Mouse (Mus musculus): ENCODE results near the gene Nmnat2. TPM values are rescaled to one million over a fixed set of nuclear protein-coding genes. Genes with fewer than 3 reads are reported as not detected.

Gene Nmnat2
- polyA plus RNA-seq, 1 experiment, result 0.34 TPM

DNA sequence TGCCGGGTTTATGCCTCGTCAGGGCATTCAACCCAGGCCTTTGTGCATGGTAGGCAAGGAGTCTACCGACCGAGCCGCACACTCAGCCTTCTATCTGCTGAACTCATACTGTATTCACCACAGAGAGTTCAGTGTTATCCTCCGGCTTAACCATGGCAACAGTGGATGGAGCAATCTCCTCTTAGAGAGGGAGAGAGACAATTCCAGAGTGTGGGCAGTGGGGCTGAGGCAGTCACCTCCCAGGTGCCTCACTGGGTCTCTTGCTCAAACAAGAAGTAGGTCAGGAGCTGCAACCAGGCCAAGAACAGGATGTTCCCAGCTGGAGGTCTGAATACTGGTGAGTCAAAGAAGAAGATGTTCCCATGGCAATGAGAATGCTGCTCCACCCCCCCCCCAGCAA is 56.8 kb downstream of the Nmnat2 start:
- no peak for TF ChIP-seq FLI1 (IDR thresholded peaks at IDR 0.05; ENCODE audit: low read length)
- no peak for TF ChIP-seq GATA1 (IDR thresholded peaks at IDR 0.05; ENCODE audit: borderline replicate concordance, low read length)
- Histone ChIP-seq H3K4me3 (replicated peaks) (no peak overlapping the region), H3K9me3 (0 out of 2 replicates have a peak, but pooled peaks cover 3% of the 10 kb centered on the region), H3K4me1 (0 out of 2 replicates have a peak, but pooled peaks cover 3% of the 10 kb centered on the region), H3K36me3 (replicated peaks; ENCODE audit: low read length) (no peaks in the 10 kb centered on the region), H3K27me3 (replicated peaks) (peaks cover 13% of the 10 kb centered on the region)

DNA sequence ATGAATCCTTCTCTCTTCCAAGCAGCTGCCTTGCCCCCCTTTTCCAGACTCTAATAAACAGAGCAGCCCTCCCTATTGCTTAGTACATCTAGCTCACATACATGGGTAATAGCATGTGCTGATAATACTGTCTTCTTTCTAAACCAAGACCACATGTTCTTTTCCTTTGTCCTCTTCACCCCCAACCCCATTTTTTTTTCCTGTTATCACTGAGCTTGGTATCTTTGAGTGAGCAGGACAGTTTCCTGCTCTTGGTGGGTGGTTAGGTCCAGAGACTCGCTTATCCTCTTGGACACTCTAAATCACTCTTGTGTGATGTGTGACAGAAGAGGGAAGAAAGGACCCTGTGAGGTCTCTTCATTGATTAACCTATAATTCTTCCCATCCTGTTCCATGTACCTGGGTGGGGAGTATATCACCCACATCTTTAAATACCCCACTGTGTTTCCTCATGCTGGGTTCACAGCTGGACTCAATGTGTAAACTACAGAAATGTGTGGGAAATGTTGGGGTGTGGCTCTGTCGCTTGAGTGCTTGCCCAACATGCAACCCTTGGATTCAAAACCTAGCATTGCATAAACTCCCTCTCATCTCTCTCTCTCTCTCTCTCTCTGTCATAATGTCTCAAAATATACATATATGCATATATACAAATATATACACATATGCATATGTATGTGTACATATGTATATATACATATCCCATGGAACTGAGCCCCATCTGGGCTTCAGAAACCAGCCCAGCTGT is 58.9 kb downstream of the Nmnat2 start:
- Histone ChIP-seq H3K4me1 (0 out of 2 replicates have a peak, but pooled peaks cover 3% of the 10 kb centered on the region), H3K4me3 (replicated peaks) (no peak overlapping the region), H3K9me3 (0 out of 2 replicates have a peak, but pooled peaks cover 3% of the 10 kb centered on the region), H3K27me3 (replicated peaks) (peaks cover 13% of the 10 kb centered on the region), H3K36me3 (replicated peaks; ENCODE audit: low read length) (no peaks in the 10 kb centered on the region)
- TF ChIP-seq FLI1 (IDR thresholded peaks at IDR 0.05; ENCODE audit: low read length), result no peak
- no peak for TF ChIP-seq GATA1 (IDR thresholded peaks at IDR 0.05; ENCODE audit: borderline replicate concordance, low read length)

DNA sequence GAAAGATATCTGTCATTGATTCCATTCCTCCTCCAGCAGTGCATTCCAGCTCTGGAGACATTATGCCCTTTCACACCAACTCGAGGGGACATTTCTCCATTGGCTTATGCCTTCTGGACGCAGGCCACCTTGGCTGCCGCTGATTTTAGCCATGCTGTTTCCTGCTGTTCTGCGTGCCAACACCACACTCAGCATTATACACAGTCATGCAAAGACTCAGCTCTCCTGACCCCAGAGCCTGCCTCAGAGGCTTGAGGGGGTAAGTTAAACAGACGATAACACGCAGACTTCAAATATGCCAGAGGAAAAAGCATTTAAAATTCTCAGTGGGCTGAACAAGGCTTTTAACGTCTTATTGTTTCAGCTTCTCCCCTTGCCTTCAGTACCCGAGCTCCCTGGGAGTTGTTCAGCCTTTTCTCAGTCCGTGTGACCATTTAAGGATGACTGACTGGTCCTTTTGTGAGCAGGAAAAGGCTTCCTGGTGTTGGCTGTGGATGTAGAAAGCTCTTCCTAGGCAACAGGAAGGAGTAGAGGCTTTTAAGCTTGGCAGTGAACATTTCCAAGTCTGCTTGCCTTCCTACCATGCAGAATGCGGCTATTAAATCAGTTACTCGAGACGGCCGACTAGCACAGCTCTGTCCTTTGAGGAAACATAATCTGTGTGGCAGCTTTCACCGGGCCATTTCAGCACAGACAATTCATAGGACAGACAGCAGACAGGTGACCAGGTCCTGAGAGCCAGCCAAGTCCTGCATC is 59.8 kb downstream of the Nmnat2 start:
- no peak for TF ChIP-seq GATA1 (IDR thresholded peaks at IDR 0.05; ENCODE audit: borderline replicate concordance, low read length)
- TF ChIP-seq FLI1 (IDR thresholded peaks at IDR 0.05; ENCODE audit: low read length), result no peak
- no peak overlapping the region for H3K4me3 ChIP-seq (replicated peaks)
- H3K36me3 ChIP-seq (replicated peaks; ENCODE audit: low read length), result no peaks in the 10 kb centered on the region

DNA sequence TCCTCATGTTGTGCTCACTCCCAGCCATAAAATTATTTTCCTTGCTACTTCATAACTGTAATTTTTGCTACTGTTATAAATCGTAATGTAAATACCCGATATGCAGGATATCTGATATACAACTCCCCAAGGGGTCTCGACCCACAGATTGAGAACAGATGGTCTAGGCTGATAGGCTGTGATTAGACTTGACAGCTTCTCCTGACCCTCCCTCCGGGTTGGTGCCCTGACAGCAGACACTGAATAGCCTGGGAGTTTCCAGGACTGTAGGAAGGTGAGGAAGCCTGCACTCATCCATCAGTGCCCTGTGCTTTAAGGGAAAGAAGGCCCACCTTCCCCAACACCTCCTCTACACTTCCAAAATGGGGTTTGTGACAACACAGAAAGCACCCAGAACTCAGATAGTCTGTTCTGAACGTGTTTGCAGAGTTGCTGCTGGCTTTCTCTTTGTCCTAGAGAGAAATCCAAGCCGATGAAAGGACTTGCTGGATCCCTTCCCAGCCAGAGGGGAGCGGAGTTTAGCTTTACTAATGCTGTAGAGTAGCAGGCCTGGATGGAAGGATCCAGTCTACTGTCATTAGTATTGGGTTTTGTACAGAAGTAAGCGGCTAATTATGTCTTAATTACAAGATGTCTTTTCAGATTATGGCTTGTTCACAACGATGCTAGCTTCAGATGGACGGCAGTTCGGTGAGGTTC is 61.8 kb downstream of the Nmnat2 start:
- peaks cover 10% of the 10 kb centered on the region for H3K27me3 ChIP-seq (replicated peaks)
- no peaks in the 10 kb centered on the region for H3K9me3 ChIP-seq
- no peaks in the 10 kb centered on the region for H3K36me3 ChIP-seq (replicated peaks; ENCODE audit: low read length)
- TF ChIP-seq FLI1 (IDR thresholded peaks at IDR 0.05; ENCODE audit: low read length) (no peak), GATA1 (IDR thresholded peaks at IDR 0.05; ENCODE audit: borderline replicate concordance, low read length) (no peak)
- H3K4me1 ChIP-seq, result 0 out of 2 replicates have a peak, but pooled peaks cover 3% of the 10 kb centered on the region
- no peak overlapping the region for H3K4me3 ChIP-seq (replicated peaks)

More for the DNA sequence above, 59.8 kb downstream of the Nmnat2 start:
- Histone ChIP-seq H3K4me1 (0 out of 2 replicates have a peak, but pooled peaks cover 3% of the 10 kb centered on the region), H3K9me3 (0 out of 2 replicates have a peak, but pooled peaks cover 3% of the 10 kb centered on the region), H3K27me3 (replicated peaks) (peaks cover 13% of the 10 kb centered on the region)

DNA sequence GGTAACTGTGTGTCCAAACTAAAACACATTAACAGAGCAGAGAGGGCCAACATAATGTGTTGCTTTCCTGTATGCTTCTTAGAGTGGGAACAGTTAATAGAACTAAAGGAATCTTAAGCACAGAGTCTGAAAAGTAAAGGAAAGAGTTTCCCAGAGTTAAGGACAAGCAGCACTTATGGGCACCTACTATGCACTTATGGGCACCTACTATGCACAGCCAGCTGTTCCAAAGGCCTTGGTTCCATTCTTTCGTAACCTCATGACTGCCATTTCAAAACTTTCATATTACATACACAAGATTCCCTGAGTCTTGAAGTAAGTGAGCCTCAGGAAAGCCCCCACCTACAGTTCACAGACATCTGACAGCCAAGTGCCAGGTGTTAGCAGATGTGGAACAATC is 64.3 kb downstream of the Nmnat2 start:
- Histone ChIP-seq H3K9me3 (no peaks in the 10 kb centered on the region), H3K4me1 (0 out of 2 replicates have a peak, but pooled peaks cover 3% of the 10 kb centered on the region), H3K36me3 (replicated peaks; ENCODE audit: low read length) (no peaks in the 10 kb centered on the region), H3K27me3 (replicated peaks) (peaks cover 8% of the 10 kb centered on the region), H3K4me3 (replicated peaks) (no peak overlapping the region)
- TF ChIP-seq FLI1 (IDR thresholded peaks at IDR 0.05; ENCODE audit: low read length) (no peak), GATA1 (IDR thresholded peaks at IDR 0.05; ENCODE audit: borderline replicate concordance, low read length) (no peak)

- no peaks in the 10 kb centered on the region for H3K4me1 ChIP-seq
- H3K9me3 ChIP-seq, result no peaks in the 10 kb centered on the region
- H3K27me3 ChIP-seq (replicated peaks), result peaks cover 4% of the 10 kb centered on the region
- no peaks in the 10 kb centered on the region for H3K36me3 ChIP-seq (replicated peaks; ENCODE audit: low read length)
- no peak overlapping the region for H3K4me3 ChIP-seq (replicated peaks)
- no peak for TF ChIP-seq FLI1 (IDR thresholded peaks at IDR 0.05; ENCODE audit: low read length)
- no peak for TF ChIP-seq GATA1 (IDR thresholded peaks at IDR 0.05; ENCODE audit: borderline replicate concordance, low read length)
Measured at GRCm38 (mm10) chr1:153019623-153020022, 64.8 kb downstream of the Nmnat2 start.

DNA sequence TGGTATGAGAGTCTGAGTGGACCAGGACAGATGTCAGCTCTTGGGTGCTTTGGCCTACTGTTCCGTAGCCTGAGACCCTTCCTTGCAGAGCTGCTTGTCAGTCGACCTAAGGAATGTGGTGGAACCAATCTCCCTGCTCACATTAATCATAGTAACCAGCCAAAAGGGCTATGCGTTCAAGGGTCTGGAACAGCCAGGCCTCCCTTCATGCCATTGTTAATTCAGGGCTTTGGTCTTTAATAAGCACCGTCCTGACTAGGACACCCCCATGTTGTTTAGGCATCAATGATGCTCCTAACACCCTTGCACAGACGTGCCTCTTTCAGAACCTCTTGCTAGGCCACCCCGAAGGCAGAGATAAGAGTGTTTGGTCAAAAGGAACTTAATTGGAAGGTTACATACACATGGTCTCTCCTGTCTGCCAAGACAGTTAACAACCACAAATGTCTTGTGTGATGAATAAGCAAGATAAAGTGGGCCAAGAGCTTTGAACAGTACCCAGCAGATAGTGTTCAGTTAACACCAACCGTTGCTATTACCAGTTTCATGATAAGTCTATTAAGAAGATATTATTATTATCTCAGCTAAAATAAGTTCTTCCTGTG is 66.3 kb downstream of the Nmnat2 start:
- Histone ChIP-seq H3K9me3 (no peaks in the 10 kb centered on the region), H3K4me3 (replicated peaks) (no peak overlapping the region), H3K27me3 (replicated peaks) (no peaks in the 10 kb centered on the region), H3K4me1 (no peaks in the 10 kb centered on the region), H3K36me3 (replicated peaks; ENCODE audit: low read length) (no peaks in the 10 kb centered on the region)
- TF ChIP-seq FLI1 (IDR thresholded peaks at IDR 0.05; ENCODE audit: low read length) (no peak), GATA1 (IDR thresholded peaks at IDR 0.05; ENCODE audit: borderline replicate concordance, low read length) (no peak)

DNA sequence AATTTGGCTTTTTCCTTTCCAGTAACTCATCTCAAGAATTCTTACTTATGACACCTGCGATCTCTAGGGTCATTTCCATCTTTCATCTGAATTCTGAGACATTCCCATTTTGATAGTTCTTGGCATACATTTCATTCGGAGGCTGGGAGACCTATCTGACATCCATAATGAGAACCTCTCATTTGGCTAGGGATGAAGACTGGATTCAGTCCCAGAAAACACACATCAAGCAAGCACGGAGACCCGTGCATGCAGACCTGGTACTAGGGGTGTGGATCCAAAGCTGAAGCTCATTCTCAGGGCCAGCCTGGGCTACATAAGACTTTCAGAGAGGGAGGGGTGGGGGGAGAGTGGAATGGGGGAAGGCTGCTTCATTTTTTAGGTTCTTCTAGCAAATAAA is 68.2 kb downstream of the Nmnat2 start:
- H3K9me3 ChIP-seq, result no peaks in the 10 kb centered on the region
- no peak for TF ChIP-seq GATA1 (IDR thresholded peaks at IDR 0.05; ENCODE audit: borderline replicate concordance, low read length)
- no peak for TF ChIP-seq FLI1 (IDR thresholded peaks at IDR 0.05; ENCODE audit: low read length)
- no peaks in the 10 kb centered on the region for H3K27me3 ChIP-seq (replicated peaks)
- no peaks in the 10 kb centered on the region for H3K36me3 ChIP-seq (replicated peaks; ENCODE audit: low read length)
- no peak overlapping the region for H3K4me3 ChIP-seq (replicated peaks)
- no peaks in the 10 kb centered on the region for H3K4me1 ChIP-seq

DNA sequence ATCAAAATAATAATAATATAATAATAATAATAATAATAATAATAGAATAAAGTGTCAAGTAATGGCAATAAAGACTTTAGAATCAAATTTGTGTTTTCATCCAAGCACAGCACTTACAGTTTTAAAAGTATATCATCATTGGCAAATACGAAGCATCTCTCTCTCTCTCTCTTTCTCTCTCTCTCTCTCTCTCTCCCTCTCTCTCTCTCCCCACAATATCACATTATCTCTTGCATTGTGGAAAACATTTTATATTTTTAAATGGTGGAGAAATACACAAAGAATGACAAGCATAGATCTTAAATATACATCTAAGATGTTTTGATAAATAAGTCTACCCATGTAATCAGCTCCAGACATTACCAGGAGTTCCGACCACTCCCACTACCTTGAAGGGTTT is 69.1 kb downstream of the Nmnat2 start:
- no peak overlapping the region for H3K4me3 ChIP-seq (replicated peaks)
- TF ChIP-seq FLI1 (IDR thresholded peaks at IDR 0.05; ENCODE audit: low read length) (no peak), GATA1 (IDR thresholded peaks at IDR 0.05; ENCODE audit: borderline replicate concordance, low read length) (no peak)
- no peaks in the 10 kb centered on the region for H3K27me3 ChIP-seq (replicated peaks)
- no peaks in the 10 kb centered on the region for H3K36me3 ChIP-seq (replicated peaks; ENCODE audit: low read length)
- H3K9me3 ChIP-seq, result 0 out of 2 replicates have a peak, but pooled peaks cover 5% of the 10 kb centered on the region
- no peaks in the 10 kb centered on the region for H3K4me1 ChIP-seq

All from megakaryocyte, embryonic 14.5 days (primary cell).